Mouse (Mus musculus): ENCODE data around the gene Ggt6. TPM values are rescaled to one million over a fixed set of nuclear protein-coding genes. Genes with fewer than 3 reads are reported as not detected.

The Ggt6 gene
- polyA plus RNA-seq, 1 experiment from 2014 or later: 0.51 TPM

GRCm38 (mm10) chr11:72396621-72397020, 38.7 kb upstream of the Ggt6 start:
- H3K4me1 ChIP-seq (ENCODE audit: control insufficient read depth, insufficient read depth, low read length): peaks cover 22% of the 10 kb centered on the region
- H3K27ac ChIP-seq (ENCODE audit: low read length): peak overlapping the region; percentile 82; the same call in 1 of the 2 replicates
- no peaks in the 10 kb centered on the region for H3K9me3 ChIP-seq (ENCODE audit: control insufficient read depth, low read depth, low read length)
- no peaks in the 10 kb centered on the region for H3K27me3 ChIP-seq (ENCODE audit: control insufficient read depth, insufficient read depth, low read length)
- H3K9ac ChIP-seq (replicated peaks; ENCODE audit: low read depth, low read length): no peak overlapping the region
- H3K4me2 ChIP-seq (replicated peaks; ENCODE audit: low read depth, low read length): no peak overlapping the region
- peaks cover 6% of the 10 kb centered on the region for H3K36me3 ChIP-seq (ENCODE audit: control insufficient read depth, insufficient read depth, low read length)
- H3K4me3 ChIP-seq (ENCODE audit: low read depth, low read length): no peak overlapping the region
- peak; percentile 30; the same call in 1 of the 2 replicates for ATAC-seq (ENCODE audit: insufficient number of reproducible peaks, insufficient read depth, low FRiP score, low read depth)
- 50% methylated on average over 7 of the region's 7 CpGs for WGBS

- H3K4me3 ChIP-seq (ENCODE audit: low read depth, low read length): no peak overlapping the region
- H3K27me3 ChIP-seq (ENCODE audit: control insufficient read depth, insufficient read depth, low read length): no peaks in the 10 kb centered on the region
- WGBS: 58% methylated on average over 10 of the region's 10 CpGs
- H3K4me1 ChIP-seq (ENCODE audit: control insufficient read depth, insufficient read depth, low read length): peaks cover 23% of the 10 kb centered on the region
- H3K9me3 ChIP-seq (ENCODE audit: control insufficient read depth, low read depth, low read length): no peaks in the 10 kb centered on the region
- no peak for ATAC-seq (ENCODE audit: insufficient number of reproducible peaks, insufficient read depth, low FRiP score, low read depth)
- no peak overlapping the region for H3K9ac ChIP-seq (replicated peaks; ENCODE audit: low read depth, low read length)
- H3K4me2 ChIP-seq (replicated peaks; ENCODE audit: low read depth, low read length): no peak overlapping the region
- H3K27ac ChIP-seq (ENCODE audit: low read length): peak overlapping the region; percentile 82; the same call in 1 of the 2 replicates
- peaks cover 6% of the 10 kb centered on the region for H3K36me3 ChIP-seq (ENCODE audit: control insufficient read depth, insufficient read depth, low read length)
Measured at GRCm38 (mm10) chr11:72397072-72397471, 38.3 kb upstream of the Ggt6 start.

- peaks cover 25% of the 10 kb centered on the region for H3K4me1 ChIP-seq (ENCODE audit: control insufficient read depth, insufficient read depth, low read length)
- no peak overlapping the region for H3K9ac ChIP-seq (replicated peaks; ENCODE audit: low read depth, low read length)
- H3K36me3 ChIP-seq (ENCODE audit: control insufficient read depth, insufficient read depth, low read length): peaks cover 6% of the 10 kb centered on the region
- WGBS: 82% methylated on average over 8 of the region's 8 CpGs
- H3K27me3 ChIP-seq (ENCODE audit: control insufficient read depth, insufficient read depth, low read length): no peaks in the 10 kb centered on the region
- no peak overlapping the region for H3K4me3 ChIP-seq (ENCODE audit: low read depth, low read length)
- H3K9me3 ChIP-seq (ENCODE audit: control insufficient read depth, low read depth, low read length): no peaks in the 10 kb centered on the region
- no peak overlapping the region; the same call in 1 of the 2 replicates for H3K27ac ChIP-seq (ENCODE audit: low read length)
- no peak for ATAC-seq (ENCODE audit: insufficient number of reproducible peaks, insufficient read depth, low FRiP score, low read depth)
- H3K4me2 ChIP-seq (replicated peaks; ENCODE audit: low read depth, low read length): no peak overlapping the region
Measured at GRCm38 (mm10) chr11:72397811-72398525, 37.4 kb upstream of the Ggt6 start.

- no peak for ATAC-seq (ENCODE audit: insufficient number of reproducible peaks, insufficient read depth, low FRiP score, low read depth)
- no peaks in the 10 kb centered on the region for H3K9me3 ChIP-seq (ENCODE audit: control insufficient read depth, low read depth, low read length)
- H3K36me3 ChIP-seq (ENCODE audit: control insufficient read depth, insufficient read depth, low read length): peaks cover 6% of the 10 kb centered on the region
- no peak overlapping the region for H3K9ac ChIP-seq (replicated peaks; ENCODE audit: low read depth, low read length)
- H3K4me1 ChIP-seq (ENCODE audit: control insufficient read depth, insufficient read depth, low read length): peaks cover 27% of the 10 kb centered on the region
- no peaks in the 10 kb centered on the region for H3K27me3 ChIP-seq (ENCODE audit: control insufficient read depth, insufficient read depth, low read length)
- 75% methylated on average over 12 of the region's 12 CpGs for WGBS
- no peak overlapping the region for H3K4me2 ChIP-seq (replicated peaks; ENCODE audit: low read depth, low read length)
- no peak overlapping the region; the same call in 1 of the 2 replicates for H3K27ac ChIP-seq (ENCODE audit: low read length)
- no peak overlapping the region for H3K4me3 ChIP-seq (ENCODE audit: low read depth, low read length)
Measured at GRCm38 (mm10) chr11:72401068-72401467, 34.3 kb upstream of the Ggt6 start.

DNA sequence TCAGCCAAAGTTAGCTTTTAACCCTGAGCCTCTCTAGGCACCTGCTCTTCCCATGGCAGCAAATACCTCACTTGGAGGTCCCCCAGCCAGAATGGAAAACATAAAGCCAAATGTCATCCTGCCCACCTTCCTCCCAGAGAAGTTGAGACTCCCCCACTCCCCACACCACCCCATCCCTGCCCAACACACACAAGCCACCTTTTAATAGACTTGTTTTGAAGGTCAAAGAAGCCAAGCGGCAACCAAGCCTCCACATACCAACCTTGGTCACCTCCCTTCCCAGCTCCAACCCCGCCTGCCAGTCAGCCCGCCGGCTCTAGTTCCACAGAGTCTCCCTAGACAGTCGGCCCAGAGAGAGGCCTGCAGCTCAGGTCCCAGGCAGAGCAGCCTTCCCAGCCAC, 33.3 kb upstream of the Ggt6 start:
- peaks cover 6% of the 10 kb centered on the region for H3K36me3 ChIP-seq (ENCODE audit: control insufficient read depth, insufficient read depth, low read length)
- no peak for ATAC-seq (ENCODE audit: insufficient number of reproducible peaks, insufficient read depth, low FRiP score, low read depth)

DNA sequence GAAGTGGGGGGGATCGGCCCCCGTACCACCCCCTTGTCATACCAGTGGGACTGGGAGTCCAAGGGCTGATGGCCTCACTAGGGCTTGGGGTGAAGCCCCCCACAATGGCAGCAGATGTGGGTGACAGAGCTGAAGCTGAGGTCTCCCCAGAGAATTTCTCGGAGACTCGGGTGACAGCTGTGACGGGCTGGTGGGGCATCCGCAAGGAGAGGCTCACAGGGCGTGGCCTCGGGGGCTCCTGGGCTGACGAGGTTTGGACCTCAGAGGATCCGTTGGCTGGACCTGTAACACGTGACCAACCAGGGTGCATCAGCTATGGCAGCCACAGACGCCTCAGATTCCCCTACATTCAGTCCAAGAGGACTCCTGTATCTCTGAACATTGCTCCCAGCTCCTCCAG, 32.4 kb upstream of the Ggt6 start:
- Histone ChIP-seq H3K4me3 (ENCODE audit: low read depth, low read length) (no peak overlapping the region), H3K9me3 (ENCODE audit: control insufficient read depth, low read depth, low read length) (no peaks in the 10 kb centered on the region), H3K4me1 (ENCODE audit: control insufficient read depth, insufficient read depth, low read length) (peaks cover 17% of the 10 kb centered on the region; the same call in 1 of the 2 replicates), H3K27me3 (ENCODE audit: control insufficient read depth, insufficient read depth, low read length) (no peaks in the 10 kb centered on the region), H3K4me2 (replicated peaks; ENCODE audit: low read depth, low read length) (no peak overlapping the region), H3K9ac (replicated peaks; ENCODE audit: low read depth, low read length) (no peak overlapping the region), H3K27ac (ENCODE audit: low read length) (no peak overlapping the region), H3K36me3 (ENCODE audit: control insufficient read depth, insufficient read depth, low read length) (peaks cover 6% of the 10 kb centered on the region)
- WGBS: 83% methylated on average over 12 of the region's 12 CpGs
- no peak for ATAC-seq (ENCODE audit: insufficient number of reproducible peaks, insufficient read depth, low FRiP score, low read depth)

More for the DNA sequence above, 33.3 kb upstream of the Ggt6 start:
- H3K9ac ChIP-seq (replicated peaks; ENCODE audit: low read depth, low read length): no peak overlapping the region
- peaks cover 24% of the 10 kb centered on the region for H3K4me1 ChIP-seq (ENCODE audit: control insufficient read depth, insufficient read depth, low read length)
- no peaks in the 10 kb centered on the region for H3K9me3 ChIP-seq (ENCODE audit: control insufficient read depth, low read depth, low read length)
- H3K27ac ChIP-seq (ENCODE audit: low read length): no peak overlapping the region
- H3K27me3 ChIP-seq (ENCODE audit: control insufficient read depth, insufficient read depth, low read length): no peaks in the 10 kb centered on the region
- no peak overlapping the region for H3K4me3 ChIP-seq (ENCODE audit: low read depth, low read length)
- WGBS: 66% methylated on average over 5 of the region's 5 CpGs
- H3K4me2 ChIP-seq (replicated peaks; ENCODE audit: low read depth, low read length): no peak overlapping the region

- Histone ChIP-seq H3K4me3 (ENCODE audit: low read depth, low read length) (no peak overlapping the region), H3K4me1 (ENCODE audit: control insufficient read depth, insufficient read depth, low read length) (peaks cover 36% of the 10 kb centered on the region), H3K27ac (ENCODE audit: low read length) (peak overlapping the region; percentile 71; the same call in 1 of the 2 replicates), H3K9me3 (ENCODE audit: control insufficient read depth, low read depth, low read length) (no peaks in the 10 kb centered on the region), H3K4me2 (replicated peaks; ENCODE audit: low read depth, low read length) (no peak overlapping the region), H3K27me3 (ENCODE audit: control insufficient read depth, insufficient read depth, low read length) (no peaks in the 10 kb centered on the region), H3K9ac (replicated peaks; ENCODE audit: low read depth, low read length) (no peak overlapping the region), H3K36me3 (ENCODE audit: control insufficient read depth, insufficient read depth, low read length) (no peaks in the 10 kb centered on the region; the same call in 1 of the 2 replicates)
- no peak for ATAC-seq (ENCODE audit: insufficient number of reproducible peaks, insufficient read depth, low FRiP score, low read depth)
- WGBS: 60% methylated on average over 4 of the region's 4 CpGs
Measured at GRCm38 (mm10) chr11:72405532-72405931, 29.8 kb upstream of the Ggt6 start.

GRCm38 (mm10) chr11:72406079-72406675, 29.1 kb upstream of the Ggt6 start:
- no peak overlapping the region for H3K9ac ChIP-seq (replicated peaks; ENCODE audit: low read depth, low read length)

More at GRCm38 (mm10) chr11:72406079-72406675, 29.1 kb upstream of the Ggt6 start:
- no peaks in the 10 kb centered on the region for H3K27me3 ChIP-seq (ENCODE audit: control insufficient read depth, insufficient read depth, low read length)
- H3K36me3 ChIP-seq (ENCODE audit: control insufficient read depth, insufficient read depth, low read length): no peaks in the 10 kb centered on the region; the same call in 1 of the 2 replicates
- H3K4me1 ChIP-seq (ENCODE audit: control insufficient read depth, insufficient read depth, low read length): peaks cover 36% of the 10 kb centered on the region
- H3K9me3 ChIP-seq (ENCODE audit: control insufficient read depth, low read depth, low read length): no peaks in the 10 kb centered on the region
- peak overlapping the region; percentile 89; the same call in 1 of the 2 replicates for H3K4me2 ChIP-seq (replicated peaks; ENCODE audit: low read depth, low read length)
- H3K4me3 ChIP-seq (ENCODE audit: low read depth, low read length): no peak overlapping the region
- H3K27ac ChIP-seq (ENCODE audit: low read length): peak overlapping the region; percentile 71
- 44% methylated on average over 8 of the region's 8 CpGs for WGBS
- ATAC-seq (ENCODE audit: insufficient number of reproducible peaks, insufficient read depth, low FRiP score, low read depth): peak; percentile 68

Data from stomach, embryonic 14.5 days (tissue).